Mouse (Mus musculus) embryonic facial prominence, embryonic 11.5 days (tissue): ENCODE data around the gene Opcml. TPM values are rescaled to one million over a fixed set of nuclear protein-coding genes. Genes with fewer than 3 reads are reported as not detected.

Source experiments
- ATAC-seq: fragments of 200-750 bp; cut with Nextera tagmentation; replicated peaks from 2 replicates; pipeline ENCODE4 v1.8.0; 2017; ENCODE audit warnings: low read depth; ENCODE audit not compliant: insufficient number of reproducible peaks, low FRiP score, low TSS enrichment
- DNase-seq: peaks from one replicate; pipeline ENCODE4 v3.0.0-alpha.2; 2015; ENCODE audit warnings: low spot score
- H3K27ac ChIP-seq: fragments of 300-500 bp; sonication (generic); replicated peaks from 2 replicates; pipeline ENCODE4 v1.5.1; 2014; ENCODE audit warnings: mild to moderate bottlenecking, low read depth, low read length, control low read depth
- H3K27me3 ChIP-seq: fragments of 300-500 bp; sonication (generic); 2 replicates; pipeline ENCODE4 v1.6.1; 2014; ENCODE audit warnings: mild to moderate bottlenecking, low read length, moderate library complexity, mixed read lengths; ENCODE audit not compliant: control insufficient read depth, insufficient read depth
- H3K36me3 ChIP-seq: fragments of 300-500 bp; sonication (generic); replicated peaks from 2 replicates; pipeline ENCODE4 v1.6.1; 2014; ENCODE audit warnings: low read depth, mild to moderate bottlenecking, low read length, moderate library complexity, mixed read lengths; ENCODE audit not compliant: control insufficient read depth, insufficient read depth
- H3K4me1 ChIP-seq: fragments of 300-500 bp; sonication (generic); 2 replicates; pipeline ENCODE4 v1.6.1; 2014; ENCODE audit warnings: low read length, mixed read lengths; ENCODE audit not compliant: control insufficient read depth, insufficient read depth
- H3K4me2 ChIP-seq: fragments of 300-500 bp; sonication (generic); 2 replicates; pipeline ENCODE4 v1.6.1; 2014; ENCODE audit warnings: low read depth, mild to moderate bottlenecking, control low read depth, low read length, moderate library complexity
- H3K4me3 ChIP-seq: fragments of 300-500 bp; sonication (generic); 2 replicates; pipeline ENCODE4 v1.5.1; 2014; ENCODE audit warnings: low read depth, low read length, control low read depth
- H3K9ac ChIP-seq: fragments of 300-500 bp; sonication (generic); replicated peaks from 2 replicates; pipeline ENCODE4 v1.6.1; 2014; ENCODE audit warnings: mild to moderate bottlenecking, control low read depth, low read length
- H3K9me3 ChIP-seq: fragments of 300-500 bp; sonication (generic); replicated peaks from 2 replicates; pipeline ENCODE4 v1.6.1; 2016; ENCODE audit warnings: mild to moderate bottlenecking, low read length, inconsistent platforms, mixed read lengths; ENCODE audit not compliant: control insufficient read depth
- WGBS: fragments of 180-500 bp; shearing (Covaris S2); extraction: QIAGEN DNeasy Blood & Tissue Kit; methylation state at CpG from one replicate; pipeline ENCODE4 v1.1.7; 2014; 5-methylcytosine and 5-hydroxymethylcytosine counted together
- polyA plus RNA-seq: library from polyadenylated mRNA; unstranded; fragments of >200 nt; fragmentation: Nextera tagmentation; extraction: Ambion mirVana; gene quantifications from 2 replicates; pipeline ENCODE4 v1.2.1, GENCODE M21; 2014

Gene Opcml
- polyA plus RNA-seq, 1 experiment from 2014 or later = 2.3 TPM

DNA sequence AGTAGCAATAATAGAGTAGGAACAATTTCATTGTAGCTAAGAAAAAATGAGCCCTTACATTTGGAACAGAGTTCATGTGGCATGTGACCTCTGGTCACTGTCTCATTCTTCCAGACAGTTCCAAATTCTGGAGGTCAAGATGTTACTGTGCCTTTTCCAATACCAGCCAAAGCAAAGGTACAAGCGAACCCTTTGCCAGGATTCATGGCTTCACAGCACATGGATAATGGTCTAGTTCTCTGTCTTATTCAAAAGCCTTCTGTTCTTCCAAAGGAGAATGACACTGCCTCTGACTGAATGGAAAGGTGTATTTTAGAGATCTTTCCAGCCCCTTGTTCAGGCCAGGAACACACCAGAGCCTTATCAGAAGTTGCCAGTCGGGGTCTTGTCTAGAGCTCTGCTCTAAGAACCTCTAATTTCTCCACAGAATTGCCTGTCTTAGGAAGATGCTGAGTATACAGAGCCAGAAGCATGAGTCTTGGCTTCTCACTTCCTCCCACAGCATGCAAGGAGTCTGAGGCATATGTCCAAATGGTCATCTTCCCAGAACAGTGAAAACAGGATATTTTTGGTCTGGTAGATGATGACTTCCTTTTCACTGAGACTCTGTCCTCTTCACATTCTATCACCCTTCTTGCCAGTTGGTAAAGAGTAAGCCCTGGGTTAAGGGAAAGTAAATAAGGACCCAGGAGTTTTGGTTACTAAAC lies 827.8 kb downstream of the Opcml start:
- no peak for ATAC-seq
- H3K36me3 ChIP-seq = no peaks in the 10 kb centered on the region

DNA sequence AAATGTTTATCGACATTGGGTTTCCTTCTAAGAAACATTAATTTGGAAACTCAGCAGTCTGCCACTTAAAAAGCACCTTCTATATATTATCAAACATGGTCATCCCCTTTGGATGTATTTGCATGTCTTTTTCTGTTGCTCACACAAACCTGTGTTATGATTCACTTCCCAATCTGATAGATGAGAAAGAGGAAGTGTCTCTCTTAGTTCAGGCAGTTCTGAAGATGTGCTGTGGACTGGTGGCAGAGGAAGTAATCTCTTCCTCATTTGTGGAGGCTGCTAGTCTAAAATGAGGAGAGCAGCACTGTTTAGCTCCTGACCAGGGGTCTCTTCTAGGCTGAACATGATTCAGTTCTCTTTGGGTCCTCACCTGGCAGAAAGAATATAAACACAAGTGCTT lies 831.4 kb downstream of the Opcml start:
- 77% methylated on average over 1 of the region's 1 CpGs for WGBS
- ATAC-seq = no peak

More for the DNA sequence above, 827.8 kb downstream of the Opcml start:
- Histone ChIP-seq H3K27me3 (no peaks in the 10 kb centered on the region), H3K4me1 (no peaks in the 10 kb centered on the region), H3K9ac (no peak overlapping the region), H3K27ac (no peak overlapping the region), H3K9me3 (no peaks in the 10 kb centered on the region), H3K4me2 (no peak overlapping the region), H3K4me3 (no peak overlapping the region)
- no peak for DNase-seq
- 90% methylated on average over 2 of the region's 2 CpGs for WGBS

DNA sequence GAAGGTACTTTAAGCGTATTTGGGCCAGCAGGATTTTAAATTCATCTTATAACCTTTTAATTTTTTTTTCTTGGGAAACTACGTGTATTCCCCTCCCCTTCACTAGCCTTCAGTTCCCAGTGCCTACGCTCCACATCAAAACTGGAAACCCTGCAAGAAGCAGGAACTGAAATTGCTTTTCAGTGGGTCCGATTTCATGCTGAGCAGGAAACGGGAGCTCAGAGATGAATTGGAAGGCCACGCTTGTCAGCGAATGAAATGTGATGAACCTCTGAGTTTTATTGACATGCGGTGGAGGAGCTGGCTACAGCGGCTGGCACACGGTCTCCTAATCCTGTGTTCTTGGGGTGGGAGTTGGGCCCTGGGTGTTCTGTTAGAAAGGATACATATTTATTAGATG lies 834.3 kb downstream of the Opcml start:
- H3K4me2 ChIP-seq = no peak overlapping the region
- no peak overlapping the region for H3K4me3 ChIP-seq
- H3K9me3 ChIP-seq = no peaks in the 10 kb centered on the region
- DNase-seq (peak; percentile 48), ATAC-seq (no peak)
- WGBS = 31% methylated on average over 10 of the region's 10 CpGs
- no peak overlapping the region for H3K27ac ChIP-seq
- no peak overlapping the region for H3K9ac ChIP-seq
- H3K4me1 ChIP-seq = no peaks in the 10 kb centered on the region
- no peaks in the 10 kb centered on the region for H3K36me3 ChIP-seq
- no peaks in the 10 kb centered on the region for H3K27me3 ChIP-seq

More for the DNA sequence above, 831.4 kb downstream of the Opcml start:
- no peaks in the 10 kb centered on the region for H3K36me3 ChIP-seq
- H3K4me3 ChIP-seq = no peak overlapping the region
- no peaks in the 10 kb centered on the region for H3K4me1 ChIP-seq
- H3K9me3 ChIP-seq = no peaks in the 10 kb centered on the region
- H3K4me2 ChIP-seq = no peak overlapping the region
- DNase-seq = no peak
- H3K27me3 ChIP-seq = no peaks in the 10 kb centered on the region
- H3K27ac ChIP-seq = no peak overlapping the region
- H3K9ac ChIP-seq = no peak overlapping the region

DNA sequence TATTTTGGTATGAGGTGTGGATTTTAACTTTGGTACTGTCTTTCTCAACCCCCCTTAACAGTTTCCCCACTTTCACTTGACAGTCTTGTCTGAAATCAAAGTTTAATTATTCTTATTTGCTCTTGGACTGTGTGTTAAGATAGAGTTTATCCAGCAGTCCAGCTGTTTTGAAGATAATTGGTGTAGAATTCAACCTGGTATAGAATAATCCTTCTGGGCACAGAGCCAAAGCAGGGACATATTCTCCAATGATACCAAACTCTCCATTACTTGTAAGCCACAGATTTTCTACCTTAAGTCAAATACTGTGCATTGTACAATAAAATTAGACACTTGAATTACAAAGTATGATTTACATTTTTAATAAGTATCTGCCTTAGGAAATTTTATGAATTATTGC lies 852.2 kb downstream of the Opcml start:
- DNase-seq = no peak
- H3K4me3 ChIP-seq = no peak overlapping the region
- no peaks in the 10 kb centered on the region for H3K36me3 ChIP-seq
- H3K27ac ChIP-seq = no peak overlapping the region
- H3K4me1 ChIP-seq = no peaks in the 10 kb centered on the region
- no peak overlapping the region for H3K9ac ChIP-seq
- H3K9me3 ChIP-seq = no peaks in the 10 kb centered on the region
- H3K27me3 ChIP-seq = no peaks in the 10 kb centered on the region
- H3K4me2 ChIP-seq = no peak overlapping the region
- ATAC-seq = no peak

DNA sequence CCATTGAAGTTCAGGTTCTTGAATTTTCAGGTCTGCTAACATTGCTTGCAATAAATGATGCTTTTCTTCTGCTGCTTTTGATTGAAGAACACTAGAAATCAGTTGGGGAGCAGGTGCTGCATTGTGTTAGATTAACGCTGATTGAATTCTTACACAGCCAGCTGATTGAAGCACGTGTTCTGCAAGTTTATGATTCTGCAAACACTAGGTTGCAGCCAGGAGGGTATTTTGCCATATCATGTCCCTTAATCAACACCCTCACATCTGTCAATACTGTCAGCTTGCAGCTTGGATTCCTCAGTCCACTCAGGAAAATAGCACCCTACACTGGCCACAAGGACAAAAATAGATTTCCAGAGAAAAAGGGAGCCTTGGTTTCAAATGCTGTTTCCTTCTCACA lies 853.5 kb downstream of the Opcml start:
- H3K27ac ChIP-seq = no peak overlapping the region
- DNase-seq (no peak), ATAC-seq (no peak)
- no peak overlapping the region for H3K9ac ChIP-seq
- H3K9me3 ChIP-seq = no peaks in the 10 kb centered on the region
- no peak overlapping the region for H3K4me3 ChIP-seq
- WGBS = 80% methylated on average over 2 of the region's 2 CpGs
- H3K36me3 ChIP-seq = no peaks in the 10 kb centered on the region
- H3K4me2 ChIP-seq = no peak overlapping the region
- no peaks in the 10 kb centered on the region for H3K4me1 ChIP-seq
- no peaks in the 10 kb centered on the region for H3K27me3 ChIP-seq

DNA sequence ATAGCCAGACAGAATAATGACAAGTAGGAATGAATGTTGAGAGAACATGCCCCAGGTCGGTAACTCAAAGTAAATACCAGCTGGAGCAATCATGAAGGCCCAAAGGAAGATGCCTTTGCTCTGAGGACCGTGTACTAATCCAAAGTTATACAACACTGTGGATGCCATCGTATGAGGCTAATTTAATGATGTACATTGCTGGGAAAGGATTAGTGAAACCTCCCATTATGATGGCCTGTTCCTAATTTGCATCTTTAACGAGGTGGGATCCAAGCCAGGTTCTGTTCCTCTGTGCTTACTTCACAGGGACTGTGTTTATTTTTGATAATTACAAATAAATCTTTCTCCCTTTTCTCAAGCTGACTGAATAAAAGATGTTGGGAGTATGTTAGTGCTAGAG lies 859.5 kb downstream of the Opcml start:
- no peak overlapping the region for H3K4me2 ChIP-seq
- no peaks in the 10 kb centered on the region for H3K36me3 ChIP-seq
- no peak overlapping the region for H3K27ac ChIP-seq
- no peak overlapping the region for H3K4me3 ChIP-seq
- no peak for DNase-seq
- H3K9ac ChIP-seq = no peak overlapping the region
- no peaks in the 10 kb centered on the region for H3K9me3 ChIP-seq
- no peaks in the 10 kb centered on the region for H3K27me3 ChIP-seq
- H3K4me1 ChIP-seq = no peaks in the 10 kb centered on the region
- WGBS = 56% methylated on average over 4 of the region's 4 CpGs
- no peak for ATAC-seq

DNA sequence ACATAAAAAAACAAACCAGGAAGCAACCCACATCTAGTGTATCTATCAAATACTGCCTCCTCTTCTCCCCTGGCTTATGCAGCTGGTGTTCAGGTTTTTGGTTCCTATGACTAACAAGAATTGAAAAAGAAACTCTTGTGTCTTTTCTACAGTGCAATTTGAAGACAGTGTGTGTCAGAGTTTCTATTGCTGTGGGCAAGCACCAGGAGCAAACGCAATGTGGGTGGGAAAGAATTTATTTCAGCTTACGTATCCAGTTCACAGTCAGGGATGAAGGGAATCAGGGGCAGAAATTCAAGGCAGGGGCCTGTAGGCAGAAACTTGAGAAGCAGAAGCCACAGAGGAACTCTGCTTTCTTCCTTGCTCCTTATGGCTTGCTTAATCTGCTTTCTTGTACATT lies 869.4 kb downstream of the Opcml start:
- Histone ChIP-seq H3K9ac (no peak overlapping the region), H3K4me2 (no peak overlapping the region), H3K36me3 (no peaks in the 10 kb centered on the region), H3K9me3 (no peaks in the 10 kb centered on the region), H3K27ac (no peak overlapping the region), H3K4me3 (no peak overlapping the region), H3K27me3 (no peaks in the 10 kb centered on the region), H3K4me1 (no peaks in the 10 kb centered on the region)
- ATAC-seq = no peak
- WGBS = 59% methylated on average over 2 of the region's 2 CpGs
- DNase-seq = no peak

DNA sequence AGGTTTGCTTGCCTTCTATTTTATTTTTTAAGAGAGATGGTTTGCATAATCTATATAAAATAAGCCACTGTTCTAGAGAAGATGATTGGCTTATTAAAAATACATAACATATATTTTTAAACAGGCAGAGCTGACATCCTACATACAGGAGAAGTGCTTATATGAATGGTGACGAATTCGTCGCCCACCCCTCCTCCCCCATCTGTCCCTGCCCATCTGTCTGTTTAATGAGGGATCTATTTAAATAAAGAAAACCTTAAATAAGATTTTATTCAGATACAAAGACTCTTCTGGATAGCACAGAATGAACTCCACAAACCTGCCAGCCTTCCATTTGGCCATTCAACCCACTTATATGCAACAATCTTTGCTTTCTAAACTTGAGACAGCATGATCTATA lies 872.3 kb downstream of the Opcml start:
- ATAC-seq = no peak
- WGBS = 92% methylated on average over 3 of the region's 3 CpGs
- H3K27me3 ChIP-seq = no peaks in the 10 kb centered on the region

More for the DNA sequence above, 872.3 kb downstream of the Opcml start:
- no peaks in the 10 kb centered on the region for H3K36me3 ChIP-seq
- no peak overlapping the region for H3K4me3 ChIP-seq
- DNase-seq = no peak
- H3K4me1 ChIP-seq = no peaks in the 10 kb centered on the region
- H3K9me3 ChIP-seq = no peaks in the 10 kb centered on the region
- no peak overlapping the region for H3K27ac ChIP-seq
- no peak overlapping the region for H3K9ac ChIP-seq
- no peak overlapping the region for H3K4me2 ChIP-seq
